Mouse (Mus musculus) spleen, postnatal 36 days (tissue): Measurements from ENCODE around the gene S1pr4.

Source experiments
- DNase-seq, 2 experiments: peaks; one replicate each; pipeline ENCODE4 v3.0.0; 2022; ENCODE audit warnings: low spot score in 2 of 2, mixed read lengths in 1 of 2

Gene S1pr4

GRCm38 (mm10) chr10:81493601-81494220 is 6.2 kb downstream of the S1pr4 start:
- peak in 1 of 2 experiments; percentile 43 for DNase-seq

GRCm38 (mm10) chr10:81492606-81493240 is 7.2 kb downstream of the S1pr4 start:
- no peak for DNase-seq

GRCm38 (mm10) chr10:81491018-81491417 is 8.9 kb downstream of the S1pr4 start:
- no peak for DNase-seq

GRCm38 (mm10) chr10:81489941-81490340 is 10.0 kb downstream of the S1pr4 start:
- DNase-seq, result no peak

- DNase-seq, result no peak
These were observed 11.9 kb downstream of the S1pr4 start for GRCm38 (mm10) chr10:81488081-81488480.

GRCm38 (mm10) chr10:81486496-81486895 is 13.4 kb downstream of the S1pr4 start:
- no peak for DNase-seq

GRCm38 (mm10) chr10:81485479-81486018 is 14.4 kb downstream of the S1pr4 start:
- DNase-seq, result no peak

GRCm38 (mm10) chr10:81485060-81485449 is 14.9 kb downstream of the S1pr4 start:
- no peak for DNase-seq

- no peak for DNase-seq
These were observed 15.4 kb downstream of the S1pr4 start for GRCm38 (mm10) chr10:81484441-81485059.

GRCm38 (mm10) chr10:81483983-81484382 is 15.9 kb downstream of the S1pr4 start:
- DNase-seq, result no peak

- DNase-seq, result no peak
These were observed 17.4 kb downstream of the S1pr4 start, which contains the start of gene Celf5 for GRCm38 (mm10) chr10:81482533-81482889. TSS of gene Celf5 (minus strand) at chr10:81482709.

GRCm38 (mm10) chr10:81481605-81482532 is 18.1 kb downstream of the S1pr4 start:
- DNase-seq, result no peak

GRCm38 (mm10) chr10:81474461-81474860 is 25.5 kb downstream of the S1pr4 start:
- no peak for DNase-seq

- no peak for DNase-seq
These were observed 26.9 kb downstream of the S1pr4 start for GRCm38 (mm10) chr10:81473003-81473451.

GRCm38 (mm10) chr10:81472403-81473002 is 27.4 kb downstream of the S1pr4 start:
- DNase-seq, result no peak

GRCm38 (mm10) chr10:81470454-81470853 is 29.5 kb downstream of the S1pr4 start:
- no peak for DNase-seq

GRCm38 (mm10) chr10:81469253-81469652 is 30.7 kb downstream of the S1pr4 start:
- no peak for DNase-seq

GRCm38 (mm10) chr10:81467670-81468235 is 32.2 kb downstream of the S1pr4 start:
- DNase-seq, result no peak

GRCm38 (mm10) chr10:81466881-81467280 is 33.1 kb downstream of the S1pr4 start:
- DNase-seq, result no peak

- no peak for DNase-seq
These were observed 33.9 kb downstream of the S1pr4 start for GRCm38 (mm10) chr10:81466066-81466465.

GRCm38 (mm10) chr10:81465265-81465645 is 34.7 kb downstream of the S1pr4 start:
- no peak for DNase-seq
